In the genomic region with DNA sequence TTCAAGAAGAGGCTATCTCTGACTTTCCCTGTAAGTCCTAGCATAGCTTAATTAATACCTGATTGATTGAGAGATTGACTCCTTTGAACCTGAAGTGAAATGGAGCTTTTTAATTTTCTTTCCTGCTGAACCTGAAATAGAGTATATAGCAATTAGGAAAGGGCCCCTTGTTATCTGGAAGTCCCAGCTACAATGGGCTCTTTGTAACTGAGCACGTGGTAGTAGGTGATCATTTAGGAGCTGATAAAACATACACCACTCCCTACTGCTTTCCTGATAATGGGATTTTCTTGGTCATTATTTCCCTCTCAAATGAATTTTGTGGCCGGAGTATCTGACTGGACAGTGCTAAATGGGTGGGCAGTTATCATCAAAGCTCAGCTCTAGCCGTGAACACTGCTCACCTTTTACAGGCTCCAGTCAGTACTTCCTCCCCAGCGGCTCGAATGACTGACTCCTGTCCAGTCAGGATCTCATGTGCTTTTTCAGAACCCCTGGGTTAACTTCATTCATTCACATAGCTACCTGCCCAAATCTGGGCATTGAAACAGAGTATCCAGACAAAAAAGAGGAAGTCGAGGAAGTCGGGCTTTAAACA, we compare ENCODE assay signal across 26 mouse cellular contexts.
"Had no signal": no experiment of that assay in that cellular context is flagged by ENCODE, and none has a peak within 500 bp of the region (broad histone marks: within the 10 kb centered on the region; RNA-seq: fewer than 3 reads in every experiment).

No protein-coding gene starts in this region.

- H3K4me3 ChIP-seq: kidney, embryonic 15.5 days; left cerebral cortex, adult 2 months; limb, embryonic 12.5 days; limb, embryonic 15.5 days; liver, embryonic 13.5 days; lung, embryonic 15.5 days; megakaryocyte, embryonic 14.5 days; midbrain, embryonic 12.5 days; midbrain, embryonic 15.5 days; neural tube, embryonic 12.5 days; neural tube, embryonic 15.5 days had no signal

- ATAC-seq: inflammation-experienced regulatory T-cells, adult 6 months; midbrain, embryonic 15.5 days had no signal

- H3K36me3 ChIP-seq: kidney, embryonic 15.5 days; limb, embryonic 12.5 days; limb, embryonic 15.5 days; lung, embryonic 15.5 days; midbrain, embryonic 12.5 days; midbrain, embryonic 15.5 days; neural tube, embryonic 12.5 days; neural tube, embryonic 15.5 days had no signal

- H3K9me3 ChIP-seq: kidney, embryonic 15.5 days; limb, embryonic 15.5 days; lung, embryonic 15.5 days; midbrain, embryonic 15.5 days; neural tube, embryonic 15.5 days had no signal

- H3K4me2 ChIP-seq: kidney, embryonic 15.5 days; limb, embryonic 12.5 days; limb, embryonic 15.5 days; liver, embryonic 13.5 days; lung, embryonic 15.5 days; midbrain, embryonic 12.5 days; midbrain, embryonic 15.5 days; neural tube, embryonic 12.5 days; neural tube, embryonic 15.5 days had no signal

- H3K27ac ChIP-seq: kidney, embryonic 15.5 days; left cerebral cortex, adult 2 months; limb, embryonic 12.5 days; limb, embryonic 15.5 days; liver, embryonic 13.5 days; lung, embryonic 15.5 days; midbrain, embryonic 12.5 days; midbrain, embryonic 15.5 days; neural tube, embryonic 12.5 days; neural tube, embryonic 15.5 days had no signal

- H3K27me3 ChIP-seq: kidney, embryonic 15.5 days; limb, embryonic 12.5 days; limb, embryonic 15.5 days; liver, embryonic 13.5 days; lung, embryonic 15.5 days; megakaryocyte, embryonic 14.5 days; midbrain, embryonic 12.5 days; midbrain, embryonic 15.5 days; neural tube, embryonic 12.5 days; neural tube, embryonic 15.5 days had no signal

- H3K9ac ChIP-seq: kidney, embryonic 15.5 days; limb, embryonic 12.5 days; limb, embryonic 15.5 days; liver, embryonic 13.5 days; lung, embryonic 15.5 days; midbrain, embryonic 12.5 days; midbrain, embryonic 15.5 days; neural tube, embryonic 12.5 days; neural tube, embryonic 15.5 days had no signal

- DNase-seq: kidney, adult 8-10 months; kidney, postnatal 10 days; kidney, postnatal 36 days; layer of hippocampus, postnatal 36 days; left cerebral cortex, postnatal 4 days; liver, embryonic 13.5 days; lung, adult 18-20 months; lung, postnatal 10 days; lung, postnatal 36 days; right cerebral cortex, adult 18-20 months; right cerebral cortex, postnatal 14 days; right cerebral cortex, postnatal 4 days; thymus, adult 2 months; thymus, postnatal 14 days; thymus, postnatal 4 days had no signal

- H3K4me1 ChIP-seq: limb, embryonic 12.5 days; midbrain, embryonic 12.5 days; midbrain, embryonic 15.5 days; neural tube, embryonic 12.5 days; neural tube, embryonic 15.5 days had no signal
